Mouse (Mus musculus) kidney, postnatal 36 days (tissue): ENCODE measurements around the gene Gm40193.
"Not testable (repeated sequence)": the region's sequence is repeated elsewhere in the genome, so short reads cannot be mapped to it uniquely, and the experiment has no call there.

ENCODE experiments used
- DNase-seq, 2 experiments: peaks; one replicate each; pipeline ENCODE4 v3.0.0; 2021 to 2022; ENCODE audit warnings: mixed read lengths in 2 of 2

Gene Gm40193

DNA sequence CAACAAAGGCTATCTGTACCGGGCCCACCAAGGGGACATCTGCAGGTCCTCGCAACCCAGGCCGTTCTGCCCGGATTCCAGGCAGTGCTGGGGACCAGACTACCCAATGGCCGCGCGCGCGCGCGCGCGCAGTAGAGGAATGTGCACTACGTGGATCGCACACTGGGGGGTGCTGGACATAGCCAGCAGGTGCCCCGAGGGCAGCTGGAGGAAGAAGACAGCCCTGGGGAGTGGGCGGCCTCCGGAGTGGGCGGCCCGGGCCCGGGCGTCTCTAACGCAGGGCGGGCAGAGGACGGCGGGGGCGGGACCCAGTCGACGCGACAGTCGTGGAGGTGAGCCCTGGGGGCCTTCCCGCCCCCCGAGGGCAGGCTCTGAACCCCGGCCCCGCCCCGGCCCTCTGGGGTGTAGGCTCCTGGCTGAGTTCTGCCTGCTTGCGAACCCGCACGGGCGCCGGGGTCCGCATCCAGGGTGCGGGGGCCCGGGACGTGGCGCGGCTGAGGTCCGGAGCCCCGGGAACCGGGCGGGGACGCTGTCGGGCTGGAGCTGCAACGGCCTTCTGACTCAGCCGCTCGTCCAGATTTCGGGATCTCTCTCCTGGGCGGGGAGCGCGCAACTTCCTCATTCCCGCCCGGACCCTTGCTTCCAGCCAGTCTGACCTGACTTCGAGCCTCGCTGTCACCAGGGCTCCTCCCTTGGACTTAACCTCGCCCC is 7.3 kb upstream of the Gm40193 start, which contains the start of gene Pld2:
TSS of gene Pld2 (plus strand) at position 188 of the 711 bp plus-strand sequence.
- DNase-seq = peak; percentile 95

- DNase-seq = no peak
Measured at GRCm38 (mm10) chr11:70539423-70539822, 6.7 kb upstream of the Gm40193 start.

GRCm38 (mm10) chr11:70531065-70531464 is 1.7 kb downstream of the Gm40193 start:
- not testable (repeated sequence) for DNase-seq

- DNase-seq = no peak
Measured at GRCm38 (mm10) chr11:70528610-70529009, 4.1 kb downstream of the Gm40193 start.

DNA sequence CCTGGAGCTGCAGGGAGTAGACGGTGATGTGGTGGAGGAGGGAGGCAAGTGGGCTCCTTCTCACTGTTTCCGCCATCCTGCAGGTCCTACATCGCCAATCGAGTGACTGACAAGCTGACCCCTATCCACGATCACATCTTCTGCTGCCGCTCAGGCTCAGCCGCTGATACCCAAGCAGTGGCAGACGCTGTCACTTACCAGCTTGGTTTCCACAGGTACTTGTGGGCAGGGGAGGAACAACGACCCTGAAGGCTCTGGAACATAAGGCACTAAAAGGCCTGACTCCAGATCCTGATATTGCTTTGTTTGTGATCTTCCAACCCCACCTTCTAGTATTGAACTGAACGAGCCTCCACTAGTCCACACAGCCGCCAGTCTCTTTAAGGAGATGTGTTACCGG is 6.5 kb downstream of the Gm40193 start:
- no peak for DNase-seq

GRCm38 (mm10) chr11:70525726-70526125 is 7.0 kb downstream of the Gm40193 start:
- no peak for DNase-seq

DNA sequence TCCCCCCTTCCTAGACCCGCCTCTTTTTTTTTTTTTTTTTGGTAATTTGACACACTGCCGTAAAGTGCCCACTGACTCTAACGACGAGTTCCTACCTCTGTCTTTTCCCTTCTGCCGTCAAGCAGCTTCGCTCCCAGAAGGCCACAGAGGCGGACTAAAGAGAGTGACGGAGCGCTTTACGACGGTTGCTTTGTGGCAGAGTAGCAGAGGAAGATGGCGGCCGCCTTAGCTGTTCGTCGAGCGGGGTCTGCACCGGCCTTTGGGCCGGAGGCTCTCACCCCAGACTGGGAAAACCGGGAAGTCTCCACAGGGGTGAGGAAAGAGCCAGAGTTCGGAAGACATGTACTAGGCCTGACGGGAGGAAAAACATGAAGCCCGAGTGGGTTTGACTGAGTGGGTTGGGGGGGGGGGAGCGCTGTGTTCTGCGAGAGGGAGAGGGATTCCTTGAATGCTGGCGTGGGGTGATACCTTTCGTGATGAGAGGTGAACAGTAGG is 7.5 kb downstream of the Gm40193 start, which contains the start of gene Psmb6:
TSS of gene Psmb6 (plus strand) at position 184 of the 495 bp plus-strand sequence.
- DNase-seq = peak; percentile 93 to 98

DNA sequence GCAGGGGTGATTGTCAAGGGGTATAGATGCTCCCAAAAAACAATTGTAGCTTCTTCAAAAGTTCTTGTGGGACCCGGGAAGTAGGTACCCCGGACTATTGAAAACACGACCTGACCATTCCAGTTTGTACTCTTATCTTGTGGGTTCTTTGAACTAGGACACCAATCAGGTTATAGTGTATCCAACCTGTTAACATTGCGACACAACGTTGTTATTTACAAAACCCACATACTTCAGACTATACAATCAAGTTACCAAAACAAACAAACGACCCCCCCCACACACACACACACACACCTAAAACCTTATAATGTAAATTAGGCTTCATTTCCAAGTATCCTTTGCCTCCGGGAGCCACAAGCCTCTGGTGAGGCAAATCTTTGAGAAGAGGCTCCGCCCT is 8.0 kb downstream of the Gm40193 start:
- no peak for DNase-seq

GRCm38 (mm10) chr11:70523306-70523989 is 9.3 kb downstream of the Gm40193 start:
- peak in 1 of 2 experiments; percentile 11 for DNase-seq

GRCm38 (mm10) chr11:70520178-70520769 is 12.5 kb downstream of the Gm40193 start:
- DNase-seq = peak in 1 of 2 experiments; percentile 58

- DNase-seq = no peak
Measured at GRCm38 (mm10) chr11:70518923-70519322, 13.8 kb downstream of the Gm40193 start, which contains the start of gene Gltpd2. TSS of gene Gltpd2 (plus strand) at chr11:70519196.

- no peak for DNase-seq
Measured at GRCm38 (mm10) chr11:70518436-70518835, 14.3 kb downstream of the Gm40193 start.

DNA sequence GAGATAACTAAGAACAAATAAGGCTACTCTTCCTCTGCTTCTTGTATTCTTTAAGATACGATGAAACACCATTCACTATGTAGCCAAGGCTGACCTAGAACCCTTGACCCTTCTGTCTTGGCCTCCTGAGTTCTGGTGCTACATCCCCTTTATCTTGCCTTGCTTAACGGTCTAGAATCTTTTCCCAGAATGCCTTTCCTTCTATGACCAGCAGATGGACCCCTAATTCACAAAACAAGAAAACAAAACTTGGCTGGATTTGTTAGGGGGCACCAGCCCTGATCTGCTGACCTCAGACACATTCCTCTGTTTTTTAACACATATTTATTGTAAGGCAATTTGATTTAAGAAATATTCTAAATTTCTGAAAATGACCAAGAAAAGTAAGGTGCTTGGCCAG is 16.4 kb downstream of the Gm40193 start:
- DNase-seq = peak; percentile 45 to 47

DNA sequence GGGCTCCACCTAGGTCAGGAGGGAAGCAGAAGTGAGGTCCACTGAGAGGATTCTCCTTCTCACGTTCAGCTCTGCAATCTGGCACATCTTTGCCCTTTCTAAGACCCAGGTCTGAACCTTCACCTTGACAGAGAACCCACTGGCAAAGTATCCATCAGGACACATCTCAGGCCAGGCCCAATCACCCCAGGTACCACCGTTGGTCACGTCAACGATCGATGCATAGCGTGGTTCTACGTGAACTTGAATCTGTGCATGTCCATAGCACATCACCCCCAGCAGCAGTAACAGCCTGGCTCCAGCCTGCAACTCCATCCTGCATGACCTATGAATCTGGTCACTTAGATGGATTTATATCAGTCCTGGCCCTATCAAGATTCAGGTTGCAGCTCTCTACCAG is 18.5 kb downstream of the Gm40193 start, which contains the start of gene Vmo1:
TSS of gene Vmo1 (minus strand) at position 329 of the 400 bp plus-strand sequence.
- no peak for DNase-seq

- peak in 1 of 2 experiments; percentile 29 for DNase-seq
Measured at GRCm38 (mm10) chr11:70513520-70513919, 19.2 kb downstream of the Gm40193 start.

DNA sequence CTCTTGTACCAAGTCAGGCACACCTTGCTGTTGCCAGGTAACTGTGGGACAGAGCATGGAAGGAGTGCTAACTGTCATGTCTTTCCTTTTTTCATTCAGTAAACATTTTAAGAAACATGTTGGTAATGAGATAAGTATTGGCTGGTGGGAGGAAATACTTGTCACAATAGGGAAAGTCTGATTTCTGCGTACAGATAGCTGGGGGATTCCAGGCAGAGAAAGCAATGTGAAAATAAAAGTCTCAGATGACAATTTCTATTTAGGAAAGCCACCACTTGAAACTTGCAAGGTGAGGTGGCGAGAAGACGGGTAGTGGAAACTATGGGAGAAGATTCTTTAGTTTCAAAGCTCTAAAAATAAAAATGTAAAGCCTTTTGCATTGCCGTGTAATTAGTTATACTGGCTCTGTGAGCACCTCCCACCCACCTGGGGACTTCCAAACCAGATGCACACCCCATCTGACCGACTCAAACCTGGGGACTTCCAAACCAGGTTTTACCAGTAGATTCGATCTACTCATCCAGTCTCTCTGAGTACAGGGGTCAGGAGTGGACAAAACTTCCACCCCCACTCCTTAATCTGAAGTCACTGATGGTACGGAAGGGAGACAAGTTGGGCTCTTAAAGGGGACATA is 19.9 kb downstream of the Gm40193 start:
- no peak for DNase-seq

DNA sequence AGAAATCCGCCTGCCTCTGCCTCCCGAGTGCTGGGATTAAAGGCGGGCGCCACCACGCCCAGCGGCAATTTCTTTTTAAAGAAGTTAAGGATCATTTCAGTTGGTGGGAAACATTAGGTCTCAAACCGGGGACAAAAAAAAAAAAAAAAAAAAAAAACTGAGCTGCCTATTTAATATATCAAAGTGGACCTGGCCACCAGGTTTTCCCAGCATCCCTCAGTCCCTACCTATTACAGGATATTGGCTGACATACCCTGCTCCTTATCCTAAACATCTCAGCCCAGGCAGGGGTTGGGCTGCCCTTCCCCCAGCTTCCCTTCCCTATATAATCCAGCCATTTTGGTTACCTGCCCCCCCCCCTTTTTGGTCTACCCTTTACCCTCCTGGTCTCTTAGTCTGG is 20.9 kb downstream of the Gm40193 start:
- no peak for DNase-seq

DNA sequence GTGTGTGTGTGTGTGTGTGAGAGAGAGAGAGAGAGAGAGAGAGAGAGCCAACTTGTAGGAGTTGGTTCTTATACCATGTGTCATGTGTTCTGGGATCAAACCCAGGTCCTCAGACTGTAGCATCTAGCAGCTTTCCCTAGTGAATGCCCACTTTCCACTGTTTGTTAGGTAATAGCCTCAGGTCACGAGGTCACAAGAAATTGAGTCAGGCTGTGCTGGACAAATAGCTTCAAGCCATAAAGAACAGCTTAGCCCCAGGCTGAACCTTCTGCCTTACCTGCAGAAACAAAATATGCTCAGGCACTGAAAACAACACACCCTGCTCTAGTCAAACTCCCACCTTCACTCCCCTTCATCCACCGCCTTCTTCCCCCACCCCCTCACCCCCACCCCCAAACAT is 21.5 kb downstream of the Gm40193 start:
- DNase-seq = no peak

DNA sequence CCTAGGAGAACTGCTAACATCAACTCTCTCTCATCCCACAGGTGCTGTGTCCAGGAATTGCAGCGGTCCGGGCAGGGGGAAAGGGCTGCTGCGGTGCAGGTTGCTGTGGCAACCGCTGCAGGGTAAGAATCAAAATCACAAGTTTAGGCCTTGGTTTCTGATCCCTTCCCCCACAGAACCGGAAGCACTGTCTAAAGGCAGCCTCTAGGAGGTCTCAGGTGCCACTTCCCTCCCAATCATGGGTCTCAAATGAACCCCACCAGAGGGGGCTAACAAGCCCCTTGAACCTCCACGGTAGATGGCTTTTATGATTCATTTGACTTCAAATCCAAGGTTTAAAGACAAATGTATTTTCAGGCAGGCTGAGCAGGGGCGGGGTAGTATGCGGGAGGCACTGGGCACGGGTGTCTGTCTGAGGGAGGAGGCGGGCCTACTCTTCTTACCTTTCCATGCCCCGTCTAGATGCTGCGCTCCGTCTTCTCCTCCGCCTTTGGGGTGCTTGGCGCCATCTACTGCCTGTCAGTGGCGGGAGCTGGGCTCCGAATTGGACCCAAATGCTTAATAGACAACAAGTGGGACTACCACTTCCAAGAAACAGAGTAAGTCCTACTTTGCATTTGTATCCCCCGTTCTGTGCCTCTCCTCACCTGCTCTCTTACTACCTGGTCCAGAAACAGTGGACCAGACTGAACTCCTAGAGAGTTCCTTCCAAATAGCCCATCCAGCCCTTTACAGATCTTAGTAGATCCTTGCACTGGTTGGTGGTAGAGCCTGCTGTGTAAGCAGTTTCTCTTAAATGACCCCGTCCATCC is 22.8 kb downstream of the Gm40193 start:
- peak; percentile 48 to 73 for DNase-seq

DNA sequence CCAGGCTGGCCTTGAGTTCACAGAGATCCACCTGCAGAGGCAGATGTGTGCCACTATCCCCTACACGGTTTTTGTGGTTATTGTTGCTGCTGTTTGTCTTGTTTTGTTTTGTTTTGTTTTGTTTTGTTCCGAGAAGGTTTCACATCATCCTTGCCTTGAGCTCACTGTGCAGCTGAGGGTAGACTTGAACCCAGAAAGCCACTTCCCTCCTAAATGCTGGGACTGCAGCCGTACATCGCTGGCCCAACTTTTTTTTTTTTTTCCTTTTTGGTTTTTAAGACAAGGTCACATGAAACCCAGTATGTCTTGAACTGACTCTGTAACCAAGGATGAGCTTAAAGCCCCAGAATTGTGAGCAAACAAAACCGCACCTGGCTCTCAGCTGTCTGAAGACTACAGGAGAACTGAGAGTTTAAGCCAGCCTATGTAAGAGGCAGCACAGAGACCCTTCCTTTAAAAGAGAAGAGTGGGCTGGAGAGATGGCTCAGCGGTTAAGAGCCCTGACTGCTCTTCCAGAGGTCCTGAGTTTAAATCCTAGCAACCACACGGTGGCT is 25.7 kb downstream of the Gm40193 start:
- DNase-seq = no peak

GRCm38 (mm10) chr11:70506385-70506784 is 26.4 kb downstream of the Gm40193 start:
- DNase-seq = peak; percentile 78 to 90

GRCm38 (mm10) chr11:70504970-70505369 is 27.8 kb downstream of the Gm40193 start, which contains the start of gene Tm4sf5:
TSS of gene Tm4sf5 (plus strand) at chr11:70505244.
- no peak for DNase-seq
